Mouse (Mus musculus) right cerebral cortex, postnatal 36 days (tissue): ENCODE data around the gene Slx4.
"Not testable (repeated sequence)": the region's sequence is repeated elsewhere in the genome, so short reads cannot be mapped to it uniquely, and the experiment has no call there.

Experiments
- DNase-seq, 2 experiments: peaks; one replicate each; pipeline ENCODE4 v3.0.0; 2022; ENCODE audit warnings: low spot score in 2 of 2, mixed read lengths in 1 of 2

Gene Slx4

GRCm38 (mm10) chr16:4012882-4013570, 9.5 kb upstream of the Slx4 start:
- no peak for DNase-seq

- DNase-seq: no peak
Observed at GRCm38 (mm10) chr16:3988410-3988809, 15.2 kb downstream of the Slx4 start.

GRCm38 (mm10) chr16:3983146-3983700, 20.3 kb downstream of the Slx4 start:
- DNase-seq: no peak

- no peak for DNase-seq
Observed at GRCm38 (mm10) chr16:3982173-3982572, 21.4 kb downstream of the Slx4 start.

GRCm38 (mm10) chr16:3976712-3977111, 26.9 kb downstream of the Slx4 start:
- no peak for DNase-seq

GRCm38 (mm10) chr16:3976251-3976671, 27.3 kb downstream of the Slx4 start, which contains the start of gene Nlrc3:
TSS of gene Nlrc3 (minus strand) at chr16:3976632.
- DNase-seq: no peak

- no peak for DNase-seq
Observed at GRCm38 (mm10) chr16:3975658-3976057, 27.9 kb downstream of the Slx4 start.

GRCm38 (mm10) chr16:3974456-3974855, 29.1 kb downstream of the Slx4 start:
- DNase-seq: not testable (repeated sequence)

GRCm38 (mm10) chr16:3965534-3965933, 38.0 kb downstream of the Slx4 start:
- no peak for DNase-seq

- DNase-seq: no peak
Observed at GRCm38 (mm10) chr16:3964990-3965389, 38.6 kb downstream of the Slx4 start.

GRCm38 (mm10) chr16:3959261-3959660, 44.3 kb downstream of the Slx4 start:
- DNase-seq: no peak

- DNase-seq: peak in 1 of 2 experiments; percentile 14
Observed at GRCm38 (mm10) chr16:3956369-3956768, 47.2 kb downstream of the Slx4 start.

GRCm38 (mm10) chr16:3951141-3951540, 52.4 kb downstream of the Slx4 start:
- no peak for DNase-seq

- no peak for DNase-seq
Observed at GRCm38 (mm10) chr16:3934701-3935100, 68.9 kb downstream of the Slx4 start.

GRCm38 (mm10) chr16:3934091-3934490, 69.5 kb downstream of the Slx4 start:
- no peak for DNase-seq

GRCm38 (mm10) chr16:3933536-3933935, 70.0 kb downstream of the Slx4 start:
- no peak for DNase-seq

- no peak for DNase-seq
Observed at GRCm38 (mm10) chr16:3929151-3929550, 74.4 kb downstream of the Slx4 start.
